Mouse (Mus musculus) embryonic facial prominence, embryonic 15.5 days (tissue): ENCODE measurements around the gene Ahcyl1. TPM values are rescaled to one million over a fixed set of nuclear protein-coding genes. Genes with fewer than 3 reads are reported as not detected.
A peak's percentile ranks its signal among the peaks of the same experiment; 100 is the strongest.
"Not testable (repeated sequence)": the region's sequence is repeated elsewhere in the genome, so short reads cannot be mapped to it uniquely, and the experiment has no call there.

ENCODE experiments used
- ATAC-seq: fragments of 200-750 bp; cut with Nextera tagmentation; 2 replicates; pipeline ENCODE4 v1.8.0; 2017; ENCODE audit warnings: low read depth, moderate TSS enrichment; ENCODE audit not compliant: insufficient number of reproducible peaks, low FRiP score, low TSS enrichment
- H3K27ac ChIP-seq: fragments of 300-500 bp; sonication (generic); replicated peaks from 2 replicates; pipeline ENCODE4 v1.5.1; 2015; ENCODE audit warnings: mild to moderate bottlenecking, inconsistent platforms
- H3K27me3 ChIP-seq: fragments of 300-500 bp; sonication (generic); 2 replicates; pipeline ENCODE4 v1.6.1; 2015; ENCODE audit warnings: inconsistent platforms
- H3K36me3 ChIP-seq: fragments of 300-500 bp; sonication (generic); 2 replicates; pipeline ENCODE4 v1.6.1; 2015; ENCODE audit warnings: mild to moderate bottlenecking, inconsistent platforms
- H3K4me1 ChIP-seq: fragments of 300-500 bp; sonication (generic); 2 replicates; pipeline ENCODE4 v1.6.1; 2015; ENCODE audit warnings: inconsistent platforms
- H3K4me2 ChIP-seq: fragments of 300-500 bp; sonication (generic); replicated peaks from 2 replicates; pipeline ENCODE4 v1.6.1; 2015; ENCODE audit warnings: mild to moderate bottlenecking, inconsistent platforms
- H3K4me3 ChIP-seq: fragments of 300-500 bp; sonication (generic); replicated peaks from 2 replicates; pipeline ENCODE4 v1.5.1; 2015; ENCODE audit warnings: mild to moderate bottlenecking, inconsistent platforms
- H3K9ac ChIP-seq: fragments of 300-500 bp; sonication (generic); 2 replicates; pipeline ENCODE4 v1.6.1; 2015; ENCODE audit warnings: inconsistent platforms
- H3K9me3 ChIP-seq: fragments of 300-500 bp; sonication (generic); replicated peaks from 2 replicates; pipeline ENCODE4 v1.6.1; 2016; ENCODE audit warnings: inconsistent platforms
- WGBS: fragments of 180-500 bp; shearing (Covaris S2); methylation state at CpG from one replicate; pipeline ENCODE4 v1.1.7; 2015; 5-methylcytosine and 5-hydroxymethylcytosine counted together
- polyA plus RNA-seq: library from polyadenylated mRNA; unstranded; fragments of >200 nt; fragmentation: Nextera tagmentation; extraction: Ambion mirVana; gene quantifications from 2 replicates; pipeline ENCODE4 v1.2.1, GENCODE M21; 2015

Ahcyl1 gene
- polyA plus RNA-seq, 1 experiment from 2014 or later: 85.2 TPM

DNA sequence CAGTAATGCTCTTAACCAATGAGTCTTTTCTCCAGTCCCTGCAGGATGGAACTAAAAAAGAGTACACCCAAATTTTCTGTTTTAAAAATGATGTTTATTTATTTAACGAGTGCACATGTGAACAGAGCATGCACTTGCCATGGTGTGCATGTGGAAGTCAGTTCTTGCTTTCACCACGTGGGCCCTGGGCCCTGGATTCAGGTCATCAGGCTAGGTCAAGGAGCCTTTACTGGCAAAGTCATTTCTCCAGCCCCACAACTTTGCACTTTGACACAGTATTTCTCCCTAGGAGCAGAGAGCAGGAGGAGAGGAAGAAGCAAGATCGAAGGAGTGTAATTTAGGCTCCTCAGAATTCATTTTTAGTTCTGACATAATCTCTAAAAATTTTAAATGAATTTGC lies 41.5 kb downstream of the Ahcyl1 start:
- H3K27me3 ChIP-seq: no peaks in the 10 kb centered on the region

GRCm38 (mm10) chr3:107652968-107653367 lies 43.4 kb downstream of the Ahcyl1 start:
- H3K9ac ChIP-seq: no peak overlapping the region
- H3K36me3 ChIP-seq: no peaks in the 10 kb centered on the region
- H3K4me2 ChIP-seq: no peak overlapping the region
- peaks cover 2% of the 10 kb centered on the region; the same call in 1 of the 2 replicates for H3K4me1 ChIP-seq
- ATAC-seq: no peak
- H3K9me3 ChIP-seq: no peaks in the 10 kb centered on the region
- 82% methylated on average over 3 of the region's 3 CpGs for WGBS
- H3K27me3 ChIP-seq: no peaks in the 10 kb centered on the region
- no peak overlapping the region for H3K27ac ChIP-seq
- no peak overlapping the region for H3K4me3 ChIP-seq

More for the DNA sequence above, 41.5 kb downstream of the Ahcyl1 start:
- H3K27ac ChIP-seq: no peak overlapping the region
- H3K9ac ChIP-seq: no peak overlapping the region
- no peaks in the 10 kb centered on the region for H3K9me3 ChIP-seq
- no peak overlapping the region for H3K4me2 ChIP-seq
- 85% methylated on average over 3 of the region's 3 CpGs for WGBS
- no peak for ATAC-seq
- H3K4me1 ChIP-seq: no peaks in the 10 kb centered on the region
- H3K36me3 ChIP-seq: peaks cover 7% of the 10 kb centered on the region; the same call in 1 of the 2 replicates
- no peak overlapping the region for H3K4me3 ChIP-seq

GRCm38 (mm10) chr3:107650276-107650675 lies 46.1 kb downstream of the Ahcyl1 start:
- H3K27ac ChIP-seq, ATAC-seq: not testable (repeated sequence)
- WGBS: 69% methylated on average over 5 of the region's 5 CpGs

DNA sequence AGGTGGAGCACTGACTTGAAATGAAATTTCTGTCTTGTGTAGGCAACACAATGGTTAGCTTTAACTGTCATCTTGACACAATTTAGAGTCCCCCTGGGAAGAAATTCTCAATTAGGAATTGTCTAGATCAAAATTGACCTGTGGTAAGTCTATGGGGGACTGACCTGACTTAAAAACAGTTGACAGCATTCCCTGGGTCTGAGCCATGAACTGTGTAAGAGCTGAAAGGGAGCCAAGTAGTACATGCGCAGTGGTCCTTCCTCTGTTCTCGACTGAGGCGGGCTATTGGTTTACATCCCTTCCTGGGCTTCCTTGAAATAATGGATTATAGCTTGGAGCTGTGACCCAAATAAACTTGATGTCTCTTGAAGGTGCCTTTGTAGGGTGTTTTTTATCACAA lies 49.4 kb downstream of the Ahcyl1 start:
- H3K27ac ChIP-seq: no peak overlapping the region
- no peak overlapping the region for H3K4me3 ChIP-seq
- H3K4me2 ChIP-seq: no peak overlapping the region
- no peaks in the 10 kb centered on the region for H3K27me3 ChIP-seq
- no peak for ATAC-seq
- WGBS: 89% methylated on average over 3 of the region's 3 CpGs
- no peaks in the 10 kb centered on the region for H3K36me3 ChIP-seq
- H3K4me1 ChIP-seq: peaks cover 4% of the 10 kb centered on the region; the same call in 1 of the 2 replicates
- H3K9ac ChIP-seq: no peak overlapping the region
- no peaks in the 10 kb centered on the region for H3K9me3 ChIP-seq

More at GRCm38 (mm10) chr3:107650276-107650675, 46.1 kb downstream of the Ahcyl1 start:
- H3K4me2 ChIP-seq, H3K27me3 ChIP-seq, H3K9ac ChIP-seq, H3K4me3 ChIP-seq, H3K9me3 ChIP-seq, H3K4me1 ChIP-seq, H3K36me3 ChIP-seq: not testable (repeated sequence)

DNA sequence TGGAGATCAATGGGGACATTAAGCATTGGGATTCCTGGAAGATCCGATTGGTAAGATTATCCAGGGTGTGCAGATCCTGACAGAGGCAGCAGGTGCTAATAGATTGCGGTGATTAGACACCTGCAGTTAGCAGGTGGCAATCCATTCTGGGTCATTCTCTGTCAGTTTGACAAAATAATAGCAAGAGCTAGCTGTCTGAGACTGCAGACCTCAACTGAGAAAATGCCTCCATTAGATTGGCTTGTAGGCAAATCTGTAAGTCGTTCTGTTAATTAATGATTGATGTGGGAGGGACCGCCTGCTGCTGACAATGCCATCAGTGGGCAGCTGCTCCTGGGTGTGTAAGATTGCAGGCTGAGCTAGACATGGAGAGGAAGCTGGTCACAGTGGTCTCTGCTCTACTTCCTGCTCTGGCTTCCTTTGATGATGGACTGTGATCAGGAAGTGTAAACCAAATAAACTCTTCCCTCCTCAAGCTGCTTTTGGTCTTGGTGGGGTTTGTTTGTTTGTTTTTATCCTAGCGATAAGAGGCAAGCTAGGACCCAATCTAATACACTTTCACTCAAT lies 58.7 kb downstream of the Ahcyl1 start:
- no peaks in the 10 kb centered on the region for H3K36me3 ChIP-seq
- H3K4me1 ChIP-seq: no peaks in the 10 kb centered on the region
- H3K9ac ChIP-seq: no peak overlapping the region
- no peaks in the 10 kb centered on the region for H3K27me3 ChIP-seq
- no peak overlapping the region for H3K4me2 ChIP-seq
- no peak overlapping the region for H3K27ac ChIP-seq
- ATAC-seq: no peak
- WGBS: 70% methylated on average over 5 of the region's 5 CpGs
- H3K4me3 ChIP-seq: no peak overlapping the region
- H3K9me3 ChIP-seq: no peaks in the 10 kb centered on the region

DNA sequence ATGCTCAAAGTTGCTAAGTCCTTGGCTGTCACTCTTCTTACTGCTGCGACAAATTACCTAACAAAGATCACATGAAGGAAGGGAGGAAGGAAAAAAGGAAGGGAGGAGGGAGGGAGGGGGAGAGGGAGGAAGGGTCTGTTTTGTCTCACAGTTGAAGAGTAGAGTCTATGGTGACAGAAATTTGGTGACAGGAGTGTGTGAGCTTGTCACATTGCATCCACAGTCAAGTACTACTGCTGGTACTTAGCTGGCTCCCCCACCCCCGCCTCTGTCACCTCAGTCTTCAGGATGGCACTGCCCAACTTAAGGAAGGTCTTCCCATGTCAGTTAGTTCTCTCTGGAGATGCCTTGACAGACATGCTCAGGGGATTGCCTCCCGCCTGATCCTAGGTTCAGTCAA lies 60.1 kb downstream of the Ahcyl1 start:
- no peak overlapping the region for H3K4me2 ChIP-seq
- H3K27me3 ChIP-seq: no peaks in the 10 kb centered on the region
- no peaks in the 10 kb centered on the region for H3K36me3 ChIP-seq
- WGBS: 63% methylated on average over 3 of the region's 3 CpGs
- no peak overlapping the region for H3K9ac ChIP-seq
- no peaks in the 10 kb centered on the region for H3K9me3 ChIP-seq
- H3K4me1 ChIP-seq: no peaks in the 10 kb centered on the region
- no peak overlapping the region for H3K27ac ChIP-seq
- ATAC-seq: no peak
- H3K4me3 ChIP-seq: no peak overlapping the region

DNA sequence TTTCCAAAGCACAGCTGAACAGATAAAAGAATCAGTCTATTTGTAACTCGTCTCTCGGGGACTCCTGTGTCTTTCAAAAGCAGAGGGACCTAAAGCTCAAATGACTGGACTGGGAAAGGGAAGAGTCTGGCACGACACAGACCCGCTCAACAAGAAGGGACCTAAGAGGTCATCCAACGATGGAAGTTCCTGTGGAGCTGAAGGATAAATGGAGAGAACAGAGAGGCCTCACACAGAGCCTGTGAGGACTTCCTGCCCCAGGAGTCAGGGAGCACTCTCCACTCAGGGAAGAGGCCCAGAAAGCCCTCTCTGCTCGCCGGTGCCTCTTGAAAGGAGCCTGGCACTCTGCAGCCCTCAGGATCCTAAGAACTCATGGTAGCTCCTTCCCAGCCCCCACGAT lies 60.5 kb downstream of the Ahcyl1 start:
- Histone ChIP-seq H3K27ac (no peak overlapping the region), H3K36me3 (no peaks in the 10 kb centered on the region), H3K9ac (no peak overlapping the region), H3K4me3 (no peak overlapping the region), H3K4me2 (no peak overlapping the region), H3K9me3 (no peaks in the 10 kb centered on the region), H3K27me3 (no peaks in the 10 kb centered on the region), H3K4me1 (no peaks in the 10 kb centered on the region)
- whole genome bisulfite sequencing: 51% methylated on average over 8 of the region's 8 CpGs
- no peak for ATAC-seq

DNA sequence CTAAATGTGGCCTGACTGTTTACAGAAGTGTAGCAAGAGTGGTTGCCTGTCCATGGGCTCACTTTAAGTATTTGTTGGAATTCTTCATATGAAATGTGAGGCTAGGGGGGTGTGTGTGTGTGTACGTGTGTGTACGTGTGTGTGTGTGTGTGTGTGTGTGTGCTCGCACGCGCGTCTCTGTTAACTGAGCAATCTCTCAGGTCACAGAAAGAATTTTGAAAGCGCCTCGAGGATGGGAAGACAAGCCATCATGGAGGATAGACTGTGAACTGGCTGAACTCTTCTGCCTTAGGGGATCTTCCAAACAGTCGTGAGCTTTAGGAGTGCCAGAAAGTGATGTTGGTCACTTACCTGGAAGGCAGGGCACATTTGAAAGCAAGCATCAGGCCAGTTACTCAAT lies 62.5 kb downstream of the Ahcyl1 start:
- Histone ChIP-seq H3K27ac (no peak overlapping the region), H3K9me3 (no peaks in the 10 kb centered on the region), H3K4me1 (peaks cover 7% of the 10 kb centered on the region), H3K4me2 (no peak overlapping the region), H3K4me3 (no peak overlapping the region), H3K9ac (no peak overlapping the region), H3K27me3 (no peaks in the 10 kb centered on the region), H3K36me3 (0 out of 2 replicates have a peak, but pooled peaks cover 4% of the 10 kb centered on the region)
- ATAC-seq: no peak
- 89% methylated on average over 9 of the region's 9 CpGs for WGBS

DNA sequence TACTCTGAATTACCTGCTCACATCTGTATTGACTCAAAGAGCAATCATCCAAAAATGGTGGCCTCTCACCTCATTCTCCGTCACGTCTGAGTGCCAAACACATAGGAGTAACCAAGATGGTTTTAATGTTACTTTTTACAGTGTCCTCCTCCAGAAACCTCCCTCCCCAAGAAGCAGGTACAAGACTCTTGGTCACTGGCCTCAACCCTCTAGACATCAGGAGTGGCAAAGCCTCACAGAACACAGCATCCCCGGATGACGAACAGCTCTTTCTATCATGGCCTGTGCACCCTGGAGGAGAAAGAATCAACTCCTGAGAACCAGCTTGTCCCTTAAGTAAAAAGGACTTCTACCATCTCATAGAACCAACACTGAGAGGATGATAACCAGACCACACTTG lies 63.6 kb downstream of the Ahcyl1 start:
- Histone ChIP-seq H3K27me3 (no peaks in the 10 kb centered on the region), H3K4me2 (no peak overlapping the region), H3K9me3 (no peaks in the 10 kb centered on the region), H3K36me3 (0 out of 2 replicates have a peak, but pooled peaks cover 4% of the 10 kb centered on the region), H3K4me3 (no peak overlapping the region), H3K9ac (no peak overlapping the region), H3K4me1 (peaks cover 7% of the 10 kb centered on the region), H3K27ac (no peak overlapping the region)
- 92% methylated on average over 4 of the region's 4 CpGs for whole genome bisulfite sequencing
- ATAC-seq: no peak

DNA sequence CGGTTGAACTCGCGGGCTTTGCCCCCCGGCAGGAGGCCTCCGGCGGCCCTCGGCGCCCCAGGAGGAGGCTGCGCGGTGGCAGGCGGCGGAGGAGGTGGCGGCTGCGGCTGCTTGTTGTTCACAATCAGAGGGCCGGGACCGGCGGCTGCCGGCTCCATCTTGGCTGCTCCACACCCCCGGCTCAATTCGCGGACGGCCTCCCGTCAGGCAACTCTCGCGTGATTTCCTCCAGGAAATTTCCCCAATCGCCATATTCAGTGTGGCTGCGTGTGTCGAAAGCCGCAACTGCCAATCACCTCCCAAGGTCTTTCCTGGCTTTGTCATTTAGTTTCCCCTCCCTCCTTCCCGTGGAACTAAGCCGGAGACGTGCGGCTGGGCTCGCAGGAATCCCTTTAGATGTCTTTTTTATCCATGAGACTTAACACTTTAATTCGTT lies 64.8 kb downstream of the Ahcyl1 start, which contains the start of gene Strip1:
TSS of gene Strip1 (minus strand) at position 172 of the 436 bp plus-strand sequence.
- peak within 1 kb of the TSS; percentile 99 for H3K4me3 ChIP-seq
- no peaks in the 10 kb centered on the region for H3K9me3 ChIP-seq
- peaks cover 15% of the 10 kb centered on the region; the same call in 1 of the 2 replicates for H3K36me3 ChIP-seq
- H3K27ac ChIP-seq: peak within 1 kb of the TSS; percentile 95
- WGBS: under 1% methylated on average over 35 of the region's 35 CpGs
- peaks cover 7% of the 10 kb centered on the region for H3K4me1 ChIP-seq
- ATAC-seq: peak; percentile 96
- H3K9ac ChIP-seq: peak within 1 kb of the TSS; percentile 94
- H3K27me3 ChIP-seq: no peaks in the 10 kb centered on the region
- peak within 1 kb of the TSS; percentile 83 for H3K4me2 ChIP-seq

DNA sequence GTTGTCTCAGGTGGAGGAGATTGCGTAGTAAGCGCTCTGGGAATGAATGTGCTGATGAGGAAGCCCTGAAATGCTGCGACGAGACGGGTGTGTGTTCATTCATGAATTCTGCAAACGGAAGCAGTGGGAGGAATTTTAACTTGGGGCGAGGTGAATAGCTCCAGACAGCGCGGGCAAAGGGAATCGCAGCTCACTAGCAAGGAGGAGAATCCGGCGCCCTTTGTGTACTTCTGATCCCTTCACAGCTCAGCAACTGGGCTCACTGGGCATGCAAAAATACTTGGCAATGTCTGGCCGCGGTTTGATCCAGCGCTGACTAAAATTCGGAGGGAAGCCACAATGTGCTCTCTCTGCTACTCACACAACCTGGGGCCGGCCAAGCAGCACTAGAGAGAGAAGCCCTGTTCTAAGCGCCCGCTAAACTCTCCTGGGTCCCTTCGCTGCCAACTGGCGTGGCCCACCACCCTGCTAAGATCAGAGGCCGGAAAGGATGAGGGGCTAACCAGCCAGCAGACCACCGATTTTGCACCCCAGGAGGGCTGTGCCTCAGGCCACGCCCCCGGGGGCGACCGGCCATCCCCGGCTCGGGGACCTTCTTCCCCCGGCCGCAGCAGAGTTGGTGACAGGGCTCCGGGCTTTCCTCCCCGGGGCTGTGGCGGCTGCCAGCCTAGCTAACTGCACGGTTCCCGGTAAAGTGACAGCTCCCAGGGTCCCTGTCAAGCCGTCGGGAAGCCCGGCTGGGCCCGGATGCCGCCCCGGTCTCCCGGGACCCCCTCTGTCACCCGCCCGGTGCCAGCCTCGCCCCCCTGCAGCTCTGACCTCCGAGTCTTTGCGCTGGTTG lies 65.5 kb downstream of the Ahcyl1 start, which contains the start of gene Gm10961:
TSS of gene Gm10961 (plus strand) at position 641 of the 841 bp plus-strand sequence.
- Histone ChIP-seq H3K27me3 (no peaks in the 10 kb centered on the region), H3K4me2 (peak within 1 kb of the TSS; percentile 83), H3K4me3 (peak within 1 kb of the TSS; percentile 99), H3K9me3 (no peaks in the 10 kb centered on the region), H3K27ac (peak within 1 kb of the TSS; percentile 95), H3K4me1 (peaks cover 7% of the 10 kb centered on the region), H3K9ac (peak within 1 kb of the TSS; percentile 94), H3K36me3 (peaks cover 22% of the 10 kb centered on the region)
- WGBS: under 1% methylated on average over 48 of the region's 48 CpGs
- ATAC-seq: peak; percentile 80
